Mouse (Mus musculus) bone marrow, adult 2 months (tissue): ENCODE results near the gene Gm28308.

ENCODE experiments used
- CTCF ChIP-seq: fragments of 200-500 bp; IDR thresholded peaks from 2 replicates; pipeline ENCODE4 v1.5.1; 2011; ENCODE audit warnings: low read length, control low read depth; ENCODE audit not compliant: control insufficient read depth, insufficient read depth
- POLR2A ChIP-seq: fragments of 200-500 bp; IDR thresholded peaks from 2 replicates; pipeline ENCODE4 v1.6.1; 2011; ENCODE audit warnings: low read depth, mild to moderate bottlenecking, control low read depth, low read length, borderline replicate concordance; ENCODE audit not compliant: control insufficient read depth

DNA sequence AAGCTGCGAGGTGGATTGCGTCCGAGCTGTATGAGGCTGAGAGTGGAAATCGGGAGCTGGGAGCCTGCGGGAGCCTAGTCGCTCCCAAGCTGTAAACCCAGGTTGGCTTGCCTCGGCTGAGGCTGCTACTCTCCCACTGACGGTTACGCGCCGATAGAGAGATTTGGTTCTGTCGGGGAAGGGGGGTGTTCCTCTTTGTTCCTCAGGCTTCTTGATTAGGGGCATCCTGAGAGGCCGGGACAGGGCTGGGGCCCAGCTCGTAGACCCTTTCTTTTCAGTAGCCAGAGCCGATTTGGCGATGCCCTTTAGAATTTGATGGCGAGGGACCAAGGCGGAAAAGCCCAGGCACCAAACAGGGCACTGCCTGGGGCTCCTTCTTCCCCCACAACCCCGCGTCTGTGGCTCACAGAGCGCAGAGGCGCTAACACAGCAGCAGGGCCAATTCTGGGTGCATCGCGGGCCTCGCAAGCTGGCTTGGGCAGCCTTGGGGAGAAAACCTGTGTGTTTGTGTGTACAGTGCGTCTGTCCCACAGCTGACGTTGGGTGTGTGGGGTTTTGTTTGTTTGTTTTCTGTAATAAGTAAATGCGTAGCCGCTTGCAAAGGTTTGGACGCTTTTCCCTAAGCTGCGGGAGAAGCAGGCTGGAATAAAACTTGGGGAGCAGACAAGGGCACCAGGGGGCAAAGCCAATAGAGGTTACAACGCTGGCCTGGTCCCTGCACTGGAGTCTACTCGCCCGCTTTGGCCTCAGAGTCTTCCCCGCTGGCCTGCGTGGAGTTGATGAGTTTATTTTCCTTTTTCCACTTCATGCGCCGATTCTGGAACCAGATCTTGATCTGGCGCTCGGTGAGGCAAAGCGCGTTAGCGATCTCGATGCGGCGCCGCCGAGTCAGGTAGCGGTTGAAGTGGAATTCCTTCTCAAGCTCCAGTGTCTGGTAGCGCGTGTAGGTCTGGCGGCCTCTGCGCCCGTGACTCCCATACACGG lies 7.2 kb downstream of the Gm28308 start:
- TF ChIP-seq CTCF = no peak
- TF ChIP-seq POLR2A = no peak
